Mouse (Mus musculus) CD4-positive, CD25-positive, alpha-beta regulatory T cell, adult 4 months (primary cell): Measurements from ENCODE around the gene Gm10720. TPM values are rescaled to one million over a fixed set of nuclear protein-coding genes. Genes with fewer than 3 reads are reported as not detected.
"Not testable (repeated sequence)": the region's sequence is repeated elsewhere in the genome, so short reads cannot be mapped to it uniquely, and the experiment has no call there.

Experiments used
- ATAC-seq: one replicate; pipeline ENCODE4 v1.8.0; 2017
- polyA plus RNA-seq, 2 experiments: library from polyadenylated mRNA; unstranded; fragments of 100-300 nt; shearing (Covaris generic); gene quantifications; one replicate each; pipeline ENCODE4 v1.2.1; 2017

Gm10720 gene
- polyA plus RNA-seq, 2 experiments from 2014 or later = not detected

DNA sequence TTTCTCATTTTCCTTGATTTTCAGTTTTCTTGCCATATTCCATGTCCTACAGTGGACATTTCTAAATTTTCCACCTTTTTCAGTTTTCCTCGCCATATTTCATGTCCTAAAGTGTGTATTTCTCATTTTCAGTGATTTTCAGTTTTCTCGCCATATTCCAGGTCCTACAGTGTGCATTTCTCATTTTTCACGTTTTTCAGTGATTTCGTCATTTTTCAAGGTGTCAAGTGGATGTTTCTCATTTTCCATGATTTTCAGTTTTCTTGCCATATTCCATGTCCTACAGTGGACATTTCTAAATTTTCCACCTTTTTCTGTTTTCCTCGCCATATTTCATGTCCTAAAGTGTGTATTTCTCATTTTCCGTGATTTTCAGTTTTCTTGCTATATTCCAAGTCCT, 10.2 kb downstream of the Gm10720 start:
- ATAC-seq = peak; percentile 4

DNA sequence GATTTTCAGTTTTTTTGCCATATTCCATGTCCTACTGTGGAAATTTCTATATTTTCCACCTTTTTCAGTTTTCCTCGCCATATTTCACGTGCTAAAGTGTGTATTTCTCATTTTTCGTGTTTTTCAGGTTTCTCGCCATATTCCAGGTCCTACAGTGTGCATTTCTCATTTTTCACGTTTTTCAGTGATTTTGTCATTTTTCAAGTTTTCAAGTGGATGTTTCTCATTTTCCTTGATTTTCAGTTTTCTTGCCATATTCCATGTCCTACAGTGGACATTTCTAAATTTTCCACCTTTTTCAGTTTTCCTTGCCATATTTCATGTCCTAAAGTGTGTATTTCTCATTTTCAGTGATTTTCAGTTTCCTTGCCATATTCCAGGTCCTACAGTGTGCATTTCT, 10.7 kb downstream of the Gm10720 start:
- not testable (repeated sequence) for ATAC-seq

- not testable (repeated sequence) for ATAC-seq
Measured at GRCm38 (mm10) chr9:3026741-3027140, 11.3 kb downstream of the Gm10720 start.

DNA sequence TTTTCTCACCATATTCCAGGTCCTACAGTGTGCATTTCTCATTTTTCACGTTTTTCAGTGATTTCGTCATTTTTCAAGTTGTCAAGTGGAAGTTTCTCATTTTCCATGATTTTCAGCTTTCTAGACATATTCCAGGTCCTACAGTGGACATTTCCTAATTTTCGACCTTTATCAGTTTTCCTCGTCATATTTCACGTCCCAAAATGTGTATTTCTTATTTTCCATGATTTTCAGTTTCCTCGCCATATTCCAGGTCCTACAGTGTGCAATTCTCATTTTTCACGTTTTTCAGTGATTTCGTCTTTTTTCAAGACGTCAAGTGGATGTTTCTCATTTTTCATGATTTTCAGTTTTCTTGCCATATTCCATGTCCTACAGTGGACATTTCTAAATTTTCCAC, 11.7 kb downstream of the Gm10720 start:
- ATAC-seq = not testable (repeated sequence)

- not testable (repeated sequence) for ATAC-seq
Measured at GRCm38 (mm10) chr9:3029276-3030000, 14.0 kb downstream of the Gm10720 start.

- ATAC-seq = not testable (repeated sequence)
Measured at GRCm38 (mm10) chr9:3030677-3031318, 15.3 kb downstream of the Gm10720 start.

DNA sequence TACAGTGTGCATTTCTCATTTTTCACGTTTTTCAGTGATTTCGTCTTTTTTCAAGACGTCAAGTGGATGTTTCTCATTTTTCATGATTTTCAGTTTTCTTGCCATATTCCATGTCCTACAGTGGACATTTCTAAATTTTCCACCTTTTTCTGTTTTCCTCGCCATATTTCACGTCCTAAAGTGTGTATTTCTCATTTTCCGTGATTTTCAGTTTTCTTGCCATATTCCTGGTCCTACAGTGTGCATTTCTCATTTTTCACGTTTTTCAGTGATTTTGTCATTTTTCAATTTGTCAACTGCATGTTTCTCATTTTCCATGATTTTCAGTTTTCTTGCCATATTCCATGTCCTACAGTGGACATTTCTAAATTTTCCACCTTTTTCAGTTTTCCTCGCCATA, 18.8 kb downstream of the Gm10720 start, which contains the start of gene Gm17535:
Gene Gm17535 (plus strand): TSS at position 301 of the 400 bp plus-strand sequence.
- ATAC-seq = not testable (repeated sequence)

GRCm38 (mm10) chr9:3036577-3036976, 21.1 kb downstream of the Gm10720 start, which contains the start of gene Gm10715:
Gene Gm10715 (plus strand): TSS chr9:3036877.
- ATAC-seq = not testable (repeated sequence)

DNA sequence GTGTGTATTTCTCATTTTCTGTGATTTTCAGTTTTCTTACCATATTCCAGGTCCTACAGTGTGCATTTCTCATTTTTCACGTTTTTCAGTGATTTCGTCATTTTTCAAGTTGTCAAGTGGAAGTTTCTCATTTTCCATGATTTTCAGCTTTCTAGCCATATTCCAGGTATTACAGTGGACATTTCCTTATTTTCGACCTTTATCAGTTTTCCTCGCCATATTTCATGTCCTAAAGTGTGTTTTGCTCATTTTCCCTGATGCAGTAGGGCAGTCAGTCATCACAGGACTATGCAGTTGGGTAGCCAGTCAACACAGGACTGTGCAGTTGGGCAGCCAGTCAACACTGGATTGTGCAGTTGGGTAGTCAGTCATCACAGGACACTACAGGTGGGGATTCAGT, 22.7 kb downstream of the Gm10720 start:
- not testable (repeated sequence) for ATAC-seq

Other genes with a start within 250 kb of the Gm10720 start
- not detected for gene Gm10722, start 14.7 kb upstream of the Gm10720 start, polyA plus RNA-seq
- 1 to 10 TPM in 1 of 2 experiments, not detected in 1; 2.6 TPM for gene Gm11168, start 12.3 kb upstream of the Gm10720 start, polyA plus RNA-seq
- under 1 TPM in 1 of 2 experiments, not detected in 1; 0.83 TPM for gene Gm10721, start 2.5 kb upstream of the Gm10720 start, polyA plus RNA-seq
- gene Gm10719, start 1.8 kb downstream of the Gm10720 start, polyA plus RNA-seq = 1 to 10 TPM in 1 of 2 experiments, not detected in 1; 1.8 TPM
- 1 to 10 TPM in 1 of 2 experiments, not detected in 1; 1.7 TPM for gene Gm10718, start 7.9 kb downstream of the Gm10720 start, polyA plus RNA-seq
- gene Gm10717, start 9.8 kb downstream of the Gm10720 start, polyA plus RNA-seq = 1 to 10 TPM; 2.0 to 7.1 TPM
- not detected for gene Gm17535, start 18.9 kb downstream of the Gm10720 start, polyA plus RNA-seq
- gene Gm10715, start 21.2 kb downstream of the Gm10720 start, polyA plus RNA-seq = not detected